Mouse (Mus musculus): ENCODE data around the gene Crip2.

GRCm38 (mm10) chr12:113133861-113134403, 6.1 kb upstream of the Crip2 start:
- TF ChIP-seq CTCF (IDR thresholded peaks at IDR 0.05; ENCODE audit: low read depth, low read length) (no peak), TAL1 (conservative IDR thresholded peaks at IDR 0.05; ENCODE audit: low read depth, low read length) (no peak), POLR2AphosphoS5 (IDR thresholded peaks at IDR 0.05; ENCODE audit: insufficient replicate concordance, low read depth, low read length) (no peak), GATA1 (IDR thresholded peaks at IDR 0.05; ENCODE audit: borderline replicate concordance, low read length) (no peak)
